In genomic region chr10:42572567-42572966, GRCm38 (mm10) we compare ENCODE assay signal across 10 mouse cellular contexts. TPM values are rescaled to one million over a fixed set of nuclear protein-coding genes. Genes with fewer than 3 reads are reported as not detected.
A peak's percentile ranks its signal among the peaks of the same experiment; 100 is the strongest.
DNase-seq lines count a peak whose midpoint lies in the region; ATAC-seq and TF ChIP-seq lines count a peak whose summit lies in the region.
"Had no signal": no experiment of that assay in that cellular context is flagged by ENCODE, and none has a peak within 500 bp of the region (broad histone marks: within the 10 kb centered on the region; RNA-seq: fewer than 3 reads in every experiment).

No protein-coding gene starts in this region.

- intact Hi-C loops in heart, adult 2 months (cut with DNase I), result no loop called here

- TF ChIP-seq POLR2A in heart, adult 2 months (IDR thresholded peaks at IDR 0.05; ENCODE audit: insufficient read depth, low read depth, low read length), result no peak

- no peak for DNase-seq in heart, adult 2 months
- DNase-seq in hindbrain, embryonic 11.5 days (ENCODE audit: low spot score), result peak; percentile 36
- DNase-seq in adrenal gland, adult (ENCODE audit: inconsistent age in 2 of 2, low spot score in 1 of 2), result no peak
- no peak for DNase-seq in urinary bladder, postnatal 36 days (ENCODE audit: low spot score in 2 of 2)
- DNase-seq in ovary, postnatal 36 days (ENCODE audit: low spot score), result no peak
- DNase-seq: cerebellum, postnatal 25 days had no signal

- H3K4me1 ChIP-seq in heart, embryonic 15.5 days (replicated peaks), result peaks cover 5% of the 10 kb centered on the region; the same call in 1 of the 2 replicates
- H3K4me1 ChIP-seq in heart, adult 2 months (ENCODE audit: control insufficient read depth, insufficient read depth, low read length), result no peaks in the 10 kb centered on the region
- H3K4me1 ChIP-seq in embryonic facial prominence, embryonic 13.5 days, result no peaks in the 10 kb centered on the region
- no peaks in the 10 kb centered on the region for H3K4me1 ChIP-seq in hindbrain, embryonic 11.5 days (replicated peaks; ENCODE audit: control insufficient read depth, insufficient read depth, low read length)
- peaks cover 8% of the 10 kb centered on the region for H3K4me1 ChIP-seq in midbrain, embryonic 15.5 days

- H3K9ac ChIP-seq in heart, embryonic 15.5 days, result no peak overlapping the region
- H3K9ac ChIP-seq in heart, adult 2 months (ENCODE audit: low read depth, low read length), result no peak overlapping the region
- H3K9ac ChIP-seq in embryonic facial prominence, embryonic 13.5 days, result no peak overlapping the region
- H3K9ac ChIP-seq in hindbrain, embryonic 11.5 days (ENCODE audit: low read depth, low read length), result no peak overlapping the region
- H3K9ac ChIP-seq in midbrain, embryonic 15.5 days, result peak overlapping the region; percentile 9

- TF ChIP-seq CTCF in heart, adult 2 months (IDR thresholded peaks at IDR 0.05), result no peak

- no peaks in the 10 kb centered on the region for H3K9me3 ChIP-seq in heart, embryonic 15.5 days (replicated peaks)
- no peaks in the 10 kb centered on the region for H3K9me3 ChIP-seq in embryonic facial prominence, embryonic 13.5 days
- no peaks in the 10 kb centered on the region for H3K9me3 ChIP-seq in hindbrain, embryonic 11.5 days (ENCODE audit: control insufficient read depth, low read length)
- H3K9me3 ChIP-seq in midbrain, embryonic 15.5 days, result no peaks in the 10 kb centered on the region

- 3% methylated on average over 20 of the region's 20 CpGs for WGBS in heart, embryonic 15.5 days
- WGBS in heart, adult 2 months, result 3% methylated on average over 20 of the region's 20 CpGs
- WGBS in embryonic facial prominence, embryonic 13.5 days, result 5% methylated on average over 20 of the region's 20 CpGs
- WGBS in hindbrain, embryonic 11.5 days, result 0% methylated on average over 20 of the region's 20 CpGs
- WGBS in midbrain, embryonic 15.5 days, result 5% methylated on average over 20 of the region's 20 CpGs

- H3K4me3 ChIP-seq in heart, embryonic 15.5 days, result 0 out of 2 replicates have a peak overlapping the region, but pooled peaks have one; percentile 1
- no peak overlapping the region for H3K4me3 ChIP-seq in heart, adult 2 months
- peak overlapping the region; percentile 14; the same call in 1 of the 2 replicates for H3K4me3 ChIP-seq in embryonic facial prominence, embryonic 13.5 days
- no peak overlapping the region for H3K4me3 ChIP-seq in hindbrain, embryonic 11.5 days (ENCODE audit: low read depth, low read length)
- H3K4me3 ChIP-seq in midbrain, embryonic 15.5 days, result peak overlapping the region; percentile 32

- no peaks in the 10 kb centered on the region for H3K79me2 ChIP-seq in heart, adult 2 months (replicated peaks; ENCODE audit: control insufficient read depth, insufficient read depth, low read length)

- peaks cover 94% of the 10 kb centered on the region for H3K27me3 ChIP-seq in heart, embryonic 15.5 days
- peaks cover 29% of the 10 kb centered on the region for H3K27me3 ChIP-seq in heart, adult 2 months (ENCODE audit: control insufficient read depth, insufficient read depth, low read length)
- peaks cover 97% of the 10 kb centered on the region for H3K27me3 ChIP-seq in embryonic facial prominence, embryonic 13.5 days
- H3K27me3 ChIP-seq in hindbrain, embryonic 11.5 days (ENCODE audit: control insufficient read depth, insufficient read depth, low read length), result peaks cover 89% of the 10 kb centered on the region
- H3K27me3 ChIP-seq in midbrain, embryonic 15.5 days (replicated peaks), result peaks cover 66% of the 10 kb centered on the region

- no peak overlapping the region for H3K27ac ChIP-seq in heart, embryonic 15.5 days
- H3K27ac ChIP-seq in heart, adult 2 months, result no peak overlapping the region
- no peak overlapping the region for H3K27ac ChIP-seq in embryonic facial prominence, embryonic 13.5 days
- H3K27ac ChIP-seq in hindbrain, embryonic 11.5 days (ENCODE audit: low read depth, low read length), result no peak overlapping the region
- H3K27ac ChIP-seq in midbrain, embryonic 15.5 days, result no peak overlapping the region

- TF ChIP-seq EP300 in heart, adult 2 months (IDR thresholded peaks at IDR 0.05; ENCODE audit: insufficient read depth, low read depth, low read length), result no peak

- no peaks in the 10 kb centered on the region for H3K36me3 ChIP-seq in heart, embryonic 15.5 days
- no peaks in the 10 kb centered on the region for H3K36me3 ChIP-seq in heart, adult 2 months (ENCODE audit: control insufficient read depth, insufficient read depth, low read length)
- no peaks in the 10 kb centered on the region for H3K36me3 ChIP-seq in embryonic facial prominence, embryonic 13.5 days
- H3K36me3 ChIP-seq in hindbrain, embryonic 11.5 days (ENCODE audit: control insufficient read depth, insufficient read depth, low read length), result no peaks in the 10 kb centered on the region
- no peaks in the 10 kb centered on the region for H3K36me3 ChIP-seq in midbrain, embryonic 15.5 days (replicated peaks)

- ATAC-seq in heart, embryonic 15.5 days (replicated peaks; ENCODE audit: insufficient number of reproducible peaks, insufficient read depth, low FRiP score, low read depth), result no peak
- ATAC-seq in embryonic facial prominence, embryonic 13.5 days (ENCODE audit: insufficient number of reproducible peaks, insufficient read depth, low FRiP score, low TSS enrichment, low read depth), result no peak
- no peak for ATAC-seq in hindbrain, embryonic 11.5 days (ENCODE audit: low FRiP score)
- ATAC-seq in midbrain, embryonic 15.5 days (replicated peaks), result peak; percentile 38; the same call in 1 of the 2 replicates

- no peak overlapping the region for H3K4me2 ChIP-seq in heart, embryonic 15.5 days
- no peak overlapping the region for H3K4me2 ChIP-seq in embryonic facial prominence, embryonic 13.5 days
- H3K4me2 ChIP-seq in hindbrain, embryonic 11.5 days (replicated peaks; ENCODE audit: low read depth, low read length), result no peak overlapping the region
- H3K4me2 ChIP-seq in midbrain, embryonic 15.5 days, result peak overlapping the region; percentile 59

RNA-seq across cellular contexts. Expression of gene Nr2e1, which starts 10.9 kb away (rescaled TPM):
- not detected in 2 replicates for polyA plus RNA-seq in heart, embryonic 15.5 days (2015; fragmentation: Nextera tagmentation; extraction: Ambion mirVana)
- total RNA-seq in heart, adult 2 months (2021), result not detected
- polyA plus RNA-seq in heart, adult 2 months (2012; rRNA removed), result not detected in 2 replicates
- 1.3 and 2.3 TPM in 2 replicates for polyA plus RNA-seq in embryonic facial prominence, embryonic 13.5 days (2015; fragmentation: Nextera tagmentation; extraction: Ambion mirVana)
- polyA plus RNA-seq in hindbrain, embryonic 11.5 days (2014; fragmentation: Nextera tagmentation; extraction: Ambion mirVana), result 0.11 and 0.71 TPM in 2 replicates
- polyA plus RNA-seq in midbrain, embryonic 15.5 days (2015; fragmentation: Nextera tagmentation; extraction: Ambion mirVana), result 5.3 and 6.5 TPM in 2 replicates
- polyA plus RNA-seq: liver, embryonic 16.5 days had no signal

RNA-seq across cellular contexts. Expression of gene Ostm1, which starts 11.1 kb away (rescaled TPM):
- 17.0 and 20.1 TPM in 2 replicates for polyA plus RNA-seq in heart, embryonic 15.5 days (2015; fragmentation: Nextera tagmentation; extraction: Ambion mirVana)
- 10 to 100 TPM; 18.0 to 19.2 TPM for total RNA-seq in heart, adult 2 months (2021)
- 14.0 and 18.4 TPM in 2 replicates for polyA plus RNA-seq in heart, adult 2 months (2012; rRNA removed)
- polyA plus RNA-seq in embryonic facial prominence, embryonic 13.5 days (2015; fragmentation: Nextera tagmentation; extraction: Ambion mirVana), result 10.8 and 12.5 TPM in 2 replicates
- 20.2 and 23.1 TPM in 2 replicates for polyA plus RNA-seq in hindbrain, embryonic 11.5 days (2014; fragmentation: Nextera tagmentation; extraction: Ambion mirVana)
- polyA plus RNA-seq in midbrain, embryonic 15.5 days (2015; fragmentation: Nextera tagmentation; extraction: Ambion mirVana), result 37.2 and 39.7 TPM in 2 replicates

Comparison
In these comparisons a context has a peak if more than half of its experiments do, and no peak if none do; other contexts are left out.
1. H3K4me3 ChIP-seq: peak in heart, embryonic 15.5 days (single experiment), embryonic facial prominence, embryonic 13.5 days (single experiment) and midbrain, embryonic 15.5 days (single experiment); none in heart, adult 2 months (single experiment) and hindbrain, embryonic 11.5 days (single experiment).